Mouse (Mus musculus) midbrain, embryonic 12.5 days (tissue): ENCODE measurements at regions not wholly inside any gene's neighbourhood (a gene's known extent, or its start where the extent isn't known, plus 50 kb on each side); places are given as distances from the start of the nearest gene placed in this dataset.
A peak's percentile ranks its signal among the peaks of the same experiment; 100 is the strongest.

ENCODE experiments used
- ATAC-seq: fragments of 200-750 bp; cut with Nextera tagmentation; 2 replicates; pipeline ENCODE4 v1.8.0; 2017; ENCODE audit warnings: low read depth, moderate TSS enrichment, moderate library complexity; ENCODE audit not compliant: low FRiP score
- H3K27ac ChIP-seq: fragments of 300-500 bp; sonication (generic); replicated peaks from 2 replicates; pipeline ENCODE4 v1.5.1; 2016; ENCODE audit warnings: mild to moderate bottlenecking
- H3K27me3 ChIP-seq: fragments of 300-500 bp; sonication (generic); 2 replicates; pipeline ENCODE4 v1.6.1; 2016; ENCODE audit warnings: mild to moderate bottlenecking
- H3K36me3 ChIP-seq: fragments of 300-500 bp; sonication (generic); 2 replicates; pipeline ENCODE4 v1.6.1; 2016
- H3K4me1 ChIP-seq: fragments of 300-500 bp; sonication (generic); 2 replicates; pipeline ENCODE4 v1.6.1; 2016
- H3K4me2 ChIP-seq: fragments of 300-500 bp; sonication (generic); replicated peaks from 2 replicates; pipeline ENCODE4 v1.6.1; 2016; ENCODE audit warnings: mild to moderate bottlenecking, moderate library complexity
- H3K4me3 ChIP-seq: fragments of 300-500 bp; sonication (generic); 2 replicates; pipeline ENCODE4 v1.5.1; 2016; ENCODE audit warnings: mild to moderate bottlenecking
- H3K9ac ChIP-seq: fragments of 300-500 bp; sonication (generic); replicated peaks from 2 replicates; pipeline ENCODE4 v1.6.1; 2016; ENCODE audit warnings: mild to moderate bottlenecking, moderate library complexity
- H3K9me3 ChIP-seq: fragments of 300-500 bp; sonication (generic); 2 replicates; pipeline ENCODE4 v1.6.1; 2016; ENCODE audit warnings: mild to moderate bottlenecking
- WGBS: fragments of 180-500 bp; shearing (Covaris S2); methylation state at CpG from one replicate; pipeline ENCODE4 v1.1.7; 2016; 5-methylcytosine and 5-hydroxymethylcytosine counted together

- Histone ChIP-seq H3K27ac (no peak overlapping the region), H3K4me3 (no peak overlapping the region), H3K4me2 (no peak overlapping the region), H3K9me3 (no peaks in the 10 kb centered on the region), H3K36me3 (no peaks in the 10 kb centered on the region), H3K4me1 (no peaks in the 10 kb centered on the region), H3K27me3 (no peaks in the 10 kb centered on the region), H3K9ac (no peak overlapping the region)
- 94% methylated on average over 2 of the region's 2 CpGs for WGBS
- ATAC-seq: no peak
These were observed 347.2 kb downstream of the Tmem232 start for GRCm38 (mm10) chr17:65193341-65193740.

GRCm38 (mm10) chr17:65192432-65193059, 348.0 kb downstream of the Tmem232 start:
- no peak overlapping the region for H3K27ac ChIP-seq
- no peaks in the 10 kb centered on the region for H3K36me3 ChIP-seq
- ATAC-seq: no peak
- H3K4me3 ChIP-seq: no peak overlapping the region
- 74% methylated on average over 12 of the region's 12 CpGs for WGBS
- H3K4me2 ChIP-seq: no peak overlapping the region
- H3K9me3 ChIP-seq: no peaks in the 10 kb centered on the region
- H3K9ac ChIP-seq: no peak overlapping the region
- no peaks in the 10 kb centered on the region for H3K27me3 ChIP-seq
- no peaks in the 10 kb centered on the region for H3K4me1 ChIP-seq

- Histone ChIP-seq H3K4me1 (no peaks in the 10 kb centered on the region), H3K9ac (no peak overlapping the region), H3K4me3 (no peak overlapping the region), H3K27ac (no peak overlapping the region), H3K9me3 (no peaks in the 10 kb centered on the region), H3K27me3 (no peaks in the 10 kb centered on the region), H3K36me3 (no peaks in the 10 kb centered on the region), H3K4me2 (no peak overlapping the region)
- WGBS: 82% methylated on average over 12 of the region's 12 CpGs
- ATAC-seq: no peak
These were observed 349.6 kb downstream of the Tmem232 start for GRCm38 (mm10) chr17:65190839-65191591.

- H3K27me3 ChIP-seq: no peaks in the 10 kb centered on the region
- no peaks in the 10 kb centered on the region for H3K4me1 ChIP-seq
- H3K4me2 ChIP-seq: no peak overlapping the region
- H3K4me3 ChIP-seq: no peak overlapping the region
- ATAC-seq: no peak
- H3K9me3 ChIP-seq: no peaks in the 10 kb centered on the region
- H3K36me3 ChIP-seq: no peaks in the 10 kb centered on the region
- H3K9ac ChIP-seq: no peak overlapping the region
- no peak overlapping the region for H3K27ac ChIP-seq
- 77% methylated on average over 4 of the region's 4 CpGs for WGBS
These were observed 345.3 kb upstream of the 4930583I09Rik start for GRCm38 (mm10) chr17:65181164-65181563.

- Histone ChIP-seq H3K27ac (no peak overlapping the region), H3K4me3 (no peak overlapping the region), H3K4me2 (no peak overlapping the region), H3K9me3 (no peaks in the 10 kb centered on the region), H3K9ac (no peak overlapping the region), H3K27me3 (no peaks in the 10 kb centered on the region), H3K36me3 (no peaks in the 10 kb centered on the region), H3K4me1 (no peaks in the 10 kb centered on the region)
- 70% methylated on average over 4 of the region's 4 CpGs for WGBS
- no peak for ATAC-seq
These were observed 339.9 kb upstream of the 4930583I09Rik start for GRCm38 (mm10) chr17:65175770-65176169.

- Histone ChIP-seq H3K9ac (no peak overlapping the region), H3K36me3 (no peaks in the 10 kb centered on the region), H3K27me3 (no peaks in the 10 kb centered on the region), H3K4me2 (no peak overlapping the region), H3K4me1 (no peaks in the 10 kb centered on the region), H3K27ac (no peak overlapping the region), H3K4me3 (no peak overlapping the region), H3K9me3 (no peaks in the 10 kb centered on the region)
- ATAC-seq: no peak
- 78% methylated on average over 6 of the region's 6 CpGs for WGBS
These were observed 338.2 kb upstream of the 4930583I09Rik start for GRCm38 (mm10) chr17:65174114-65174513.

- no peaks in the 10 kb centered on the region for H3K4me1 ChIP-seq
These were observed 337.4 kb upstream of the 4930583I09Rik start for GRCm38 (mm10) chr17:65173236-65173635.

GRCm38 (mm10) chr17:65170691-65171090, 334.8 kb upstream of the 4930583I09Rik start:
- no peaks in the 10 kb centered on the region for H3K4me1 ChIP-seq
- no peaks in the 10 kb centered on the region for H3K36me3 ChIP-seq
- H3K9me3 ChIP-seq: no peaks in the 10 kb centered on the region
- no peak overlapping the region; the same call in 1 of the 2 replicates for H3K27ac ChIP-seq
- no peak for ATAC-seq
- no peaks in the 10 kb centered on the region for H3K27me3 ChIP-seq
- 71% methylated on average over 4 of the region's 4 CpGs for whole genome bisulfite sequencing
- no peak overlapping the region for H3K9ac ChIP-seq
- H3K4me2 ChIP-seq: no peak overlapping the region
- no peak overlapping the region for H3K4me3 ChIP-seq

More at GRCm38 (mm10) chr17:65173236-65173635, 337.4 kb upstream of the 4930583I09Rik start:
- 95% methylated on average over 3 of the region's 3 CpGs for WGBS
- H3K27me3 ChIP-seq: no peaks in the 10 kb centered on the region
- ATAC-seq: no peak
- H3K9me3 ChIP-seq: no peaks in the 10 kb centered on the region
- H3K27ac ChIP-seq: no peak overlapping the region
- H3K4me3 ChIP-seq: no peak overlapping the region
- H3K36me3 ChIP-seq: no peaks in the 10 kb centered on the region
- H3K9ac ChIP-seq: no peak overlapping the region
- H3K4me2 ChIP-seq: no peak overlapping the region

- no peak overlapping the region for H3K27ac ChIP-seq
- 75% methylated on average over 4 of the region's 4 CpGs for WGBS
- peak; percentile 23; the same call in 1 of the 2 replicates for ATAC-seq
These were observed 334.2 kb upstream of the 4930583I09Rik start for GRCm38 (mm10) chr17:65169981-65170617.

GRCm38 (mm10) chr17:65146376-65146775, 310.5 kb upstream of the 4930583I09Rik start:
- WGBS: 93% methylated on average over 2 of the region's 2 CpGs
- no peak for ATAC-seq

More at GRCm38 (mm10) chr17:65169981-65170617, 334.2 kb upstream of the 4930583I09Rik start:
- Histone ChIP-seq H3K9me3 (no peaks in the 10 kb centered on the region), H3K4me3 (no peak overlapping the region), H3K4me1 (no peaks in the 10 kb centered on the region), H3K9ac (no peak overlapping the region), H3K4me2 (no peak overlapping the region), H3K27me3 (no peaks in the 10 kb centered on the region), H3K36me3 (no peaks in the 10 kb centered on the region)

GRCm38 (mm10) chr17:65114651-65115050, 278.8 kb upstream of the 4930583I09Rik start:
- ATAC-seq: no peak
- Histone ChIP-seq H3K27ac (no peak overlapping the region), H3K9me3 (no peaks in the 10 kb centered on the region), H3K4me1 (no peaks in the 10 kb centered on the region), H3K4me3 (no peak overlapping the region), H3K9ac (no peak overlapping the region), H3K36me3 (no peaks in the 10 kb centered on the region), H3K27me3 (no peaks in the 10 kb centered on the region), H3K4me2 (no peak overlapping the region)
- WGBS: 83% methylated on average over 5 of the region's 5 CpGs

More at GRCm38 (mm10) chr17:65146376-65146775, 310.5 kb upstream of the 4930583I09Rik start:
- Histone ChIP-seq H3K27ac (no peak overlapping the region), H3K36me3 (no peaks in the 10 kb centered on the region), H3K9me3 (0 out of 2 replicates have a peak, but pooled peaks cover 5% of the 10 kb centered on the region), H3K4me3 (no peak overlapping the region), H3K27me3 (no peaks in the 10 kb centered on the region), H3K4me2 (no peak overlapping the region), H3K4me1 (no peaks in the 10 kb centered on the region), H3K9ac (no peak overlapping the region)

GRCm38 (mm10) chr17:65113121-65113520, 277.2 kb upstream of the 4930583I09Rik start:
- no peaks in the 10 kb centered on the region for H3K36me3 ChIP-seq
- H3K9ac ChIP-seq: no peak overlapping the region
- H3K4me3 ChIP-seq: no peak overlapping the region
- no peaks in the 10 kb centered on the region for H3K4me1 ChIP-seq
- WGBS: 82% methylated on average over 3 of the region's 3 CpGs
- H3K27ac ChIP-seq: no peak overlapping the region
- no peak overlapping the region for H3K4me2 ChIP-seq
- ATAC-seq: no peak
- no peaks in the 10 kb centered on the region for H3K27me3 ChIP-seq
- no peaks in the 10 kb centered on the region for H3K9me3 ChIP-seq
